Mouse (Mus musculus) E14TG2a.4 (cell line): ENCODE measurements around the gene Csta1.

Source experiments
- CTCF ChIP-seq: conservative IDR thresholded peaks from 2 replicates; pipeline ENCODE4 v1.5.1; 2014; ENCODE audit warnings: low read length
- NANOG ChIP-seq: IDR thresholded peaks from 2 replicates; pipeline ENCODE4 v1.6.1; 2014; ENCODE audit warnings: borderline replicate concordance, low read length, mixed read lengths
- POU5F1 ChIP-seq: IDR thresholded peaks from 2 replicates; pipeline ENCODE4 v1.6.1; 2014; ENCODE audit warnings: low read length, borderline replicate concordance

- no peak for TF ChIP-seq CTCF
- TF ChIP-seq NANOG, result no peak
- no peak for TF ChIP-seq POU5F1
Measured at GRCm38 (mm10) chr16:36087846-36088245, 43.2 kb downstream of the Csta1 start.
